Mouse (Mus musculus) lung, postnatal 10 days (tissue): ENCODE measurements around the gene Cpeb4.
"Not testable (repeated sequence)": the region's sequence is repeated elsewhere in the genome, so short reads cannot be mapped to it uniquely, and the experiment has no call there.

ENCODE experiments used
- DNase-seq: peaks from one replicate; pipeline ENCODE4 v3.0.0; 2021

Cpeb4 gene

DNA sequence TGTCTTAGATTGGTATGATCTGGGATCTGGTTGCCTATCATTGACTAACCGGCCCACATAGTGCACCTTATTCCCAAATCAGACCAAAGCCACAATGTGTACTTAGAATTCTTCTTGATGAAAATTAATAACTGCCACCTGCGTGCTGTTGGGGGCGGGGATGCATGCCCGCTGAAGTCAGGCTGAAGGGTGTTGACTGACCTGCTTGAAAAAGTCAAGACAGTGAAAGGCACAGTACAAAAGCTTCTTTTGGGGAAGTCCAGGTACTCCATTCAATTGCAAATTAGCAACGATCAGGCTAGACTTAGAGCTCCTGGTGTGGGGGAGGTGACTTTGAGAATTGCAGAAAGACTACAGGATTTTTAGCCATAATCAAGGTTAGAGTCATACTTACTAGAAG, 108.1 kb downstream of the Cpeb4 start:
- not testable (repeated sequence) for DNase-seq

DNA sequence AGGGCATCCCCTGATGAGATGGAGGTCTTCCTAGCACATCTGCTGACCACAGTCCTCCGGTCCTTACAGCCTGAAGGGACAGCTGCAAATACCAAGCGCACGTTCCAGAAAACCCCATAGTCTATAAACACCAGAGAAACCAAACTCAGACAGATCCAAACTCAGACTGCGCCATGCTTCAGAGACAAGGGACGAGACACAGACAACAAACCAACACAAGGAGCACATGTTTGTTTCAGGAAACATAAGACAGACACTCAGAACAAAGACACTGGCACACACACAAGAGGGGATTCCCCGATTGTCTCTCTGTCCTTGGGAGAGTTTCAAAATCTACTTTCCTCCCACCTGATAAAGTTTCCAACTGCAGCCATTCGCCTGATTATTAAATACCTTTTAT, 109.8 kb downstream of the Cpeb4 start:
- DNase-seq, result no peak

DNA sequence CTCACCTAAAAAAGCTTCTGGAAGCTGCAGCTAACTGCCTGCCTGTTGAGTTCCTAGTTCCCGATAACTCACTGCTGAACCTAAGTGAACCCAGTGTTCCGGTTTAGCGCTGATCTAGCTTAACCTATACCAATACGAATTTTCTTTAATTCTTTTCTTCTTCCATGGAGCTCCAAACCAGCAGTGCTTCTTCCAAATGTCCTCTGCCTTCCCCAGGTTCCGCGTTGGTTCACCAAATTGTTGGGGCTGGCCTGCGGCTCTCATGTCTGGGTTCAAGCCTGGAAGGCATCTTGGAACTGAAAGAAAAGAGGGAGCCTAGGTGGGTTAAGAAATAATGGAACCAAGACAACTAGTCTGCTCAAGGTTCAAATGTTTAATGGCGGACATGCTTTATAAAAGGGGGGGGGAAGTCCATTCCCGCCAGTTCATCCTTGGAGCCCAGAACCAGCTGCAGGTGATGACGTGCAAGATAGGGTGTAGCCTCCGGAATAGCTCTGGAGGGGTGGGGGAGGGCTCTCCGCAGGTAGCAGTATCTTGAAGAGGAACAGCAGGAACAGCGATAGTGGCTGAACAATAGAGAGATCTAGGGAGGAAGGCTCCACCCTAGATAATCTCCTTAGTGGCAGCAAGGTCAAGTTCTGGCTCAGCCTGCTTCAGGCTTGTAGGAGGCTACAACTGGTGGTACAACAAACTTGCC, 110.4 kb downstream of the Cpeb4 start:
- not testable (repeated sequence) for DNase-seq

DNA sequence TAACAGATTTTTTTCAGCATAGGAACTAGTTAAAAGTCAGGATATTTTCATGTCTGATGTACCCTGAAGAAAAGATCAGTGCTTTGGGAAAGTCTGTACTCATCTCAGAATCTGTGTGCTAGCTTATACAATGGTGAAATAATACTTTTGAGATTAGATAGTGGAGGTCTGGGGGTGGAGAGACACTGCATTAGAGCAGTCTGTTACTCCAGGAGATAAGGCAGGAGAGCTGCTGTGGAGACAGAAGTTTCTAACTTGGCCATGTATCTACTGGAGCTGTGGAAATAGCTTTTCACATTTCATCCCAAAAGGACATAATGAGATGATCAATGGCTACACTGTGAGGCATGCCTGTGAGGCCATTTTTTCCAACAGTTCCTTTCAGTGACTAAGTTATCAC, 111.2 kb downstream of the Cpeb4 start:
- no peak for DNase-seq

DNA sequence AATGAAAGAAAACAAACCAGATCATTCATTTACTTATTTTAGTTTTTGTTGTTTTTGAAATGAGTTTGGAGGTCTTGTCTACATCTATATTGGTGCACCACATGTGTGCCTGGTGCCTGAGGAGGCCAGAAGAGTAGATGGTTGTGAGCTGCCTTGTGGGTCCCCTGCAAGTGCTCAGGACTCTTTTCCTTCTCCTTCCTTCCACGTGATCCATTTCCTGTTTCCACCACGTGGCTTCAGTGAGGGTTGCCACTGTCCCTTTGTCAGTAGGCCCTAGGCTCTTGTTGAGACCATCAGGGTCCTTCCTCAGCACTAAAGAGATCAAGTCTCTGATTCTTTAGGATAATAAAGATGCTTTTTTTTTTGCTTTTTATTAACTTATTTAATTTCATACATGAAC, 112.8 kb downstream of the Cpeb4 start:
- DNase-seq, result no peak
